Mouse (Mus musculus): ENCODE data around the gene Glrx5.

GRCm38 (mm10) chr12:105084171-105084570 lies 51.7 kb downstream of the Glrx5 start:
- no peak for TF ChIP-seq CTCF (IDR thresholded peaks at IDR 0.05)
- no peak for TF ChIP-seq POLR2A (IDR thresholded peaks at IDR 0.05; ENCODE audit: insufficient read depth, low read depth, low read length)

All from heart, adult 2 months (tissue).